ENCODE assay signal across 19 mouse cellular contexts in genomic region chr16:14112133-14112532, GRCm38 (mm10). TPM values are rescaled to one million over a fixed set of nuclear protein-coding genes. Genes with fewer than 3 reads are reported as not detected.
DNase-seq lines count a peak whose midpoint lies in the region; ATAC-seq and TF ChIP-seq lines count a peak whose summit lies in the region.
"Had no signal": no experiment of that assay in that cellular context is flagged by ENCODE, and none has a peak within 500 bp of the region (broad histone marks: within the 10 kb centered on the region; RNA-seq: fewer than 3 reads in every experiment).

No protein-coding gene starts in this region.

- H3K27me3 ChIP-seq in forebrain, embryonic 16.5 days (replicated peaks; ENCODE audit: control insufficient read depth, insufficient read depth, low read length): no peaks in the 10 kb centered on the region
- H3K27me3 ChIP-seq: forebrain, embryonic 15.5 days; liver, embryonic 12.5 days; megakaryocyte, embryonic 14.5 days; neural tube, embryonic 12.5 days had no signal

- ATAC-seq in forebrain, embryonic 16.5 days: no peak
- no peak for ATAC-seq in megakaryocyte-erythroid progenitor cell, adult 5-6 weeks (replicated peaks; ENCODE audit: low FRiP score, low TSS enrichment, poor library complexity, severe bottlenecking)
- ATAC-seq: forebrain, embryonic 15.5 days; hindbrain, postnatal 0 days; liver, embryonic 12.5 days had no signal

- no peak overlapping the region for H3K9ac ChIP-seq in forebrain, embryonic 16.5 days (replicated peaks; ENCODE audit: low read depth, low read length)
- H3K9ac ChIP-seq: forebrain, embryonic 15.5 days; liver, embryonic 12.5 days; lung, embryonic 14.5 days; neural tube, embryonic 12.5 days had no signal

- no peak overlapping the region for H3K4me3 ChIP-seq in layer of hippocampus, adult 2 months
- H3K4me3 ChIP-seq in forebrain, embryonic 16.5 days (replicated peaks; ENCODE audit: low read length): no peak overlapping the region
- H3K4me3 ChIP-seq: forebrain, embryonic 15.5 days; liver, embryonic 12.5 days; megakaryocyte, embryonic 14.5 days; neural tube, embryonic 12.5 days had no signal

- peak; percentile 68 for TF ChIP-seq CTCF in layer of hippocampus, adult 2 months (conservative IDR thresholded peaks at IDR 0.05)

- no peaks in the 10 kb centered on the region for H3K4me1 ChIP-seq in forebrain, embryonic 16.5 days (replicated peaks; ENCODE audit: control insufficient read depth, insufficient read depth, low read length)
- H3K4me1 ChIP-seq: forebrain, embryonic 15.5 days; liver, embryonic 12.5 days; neural tube, embryonic 12.5 days had no signal

- no peak for DNase-seq in layer of hippocampus, adult 2 months (ENCODE audit: low spot score in 2 of 2)
- DNase-seq in layer of hippocampus, postnatal 10 days (ENCODE audit: low spot score in 2 of 2): no peak
- DNase-seq in right cerebral cortex, adult 2 months (ENCODE audit: low spot score in 2 of 2): peak; percentile 36 to 42
- DNase-seq in right cerebral cortex, postnatal 36 days (ENCODE audit: low spot score in 2 of 2): no peak
- DNase-seq in fibroblast of lung, adult 2 months (ENCODE audit: low read depth): peak; percentile 14
- DNase-seq: cerebellum, adult 11 months; cerebellum, postnatal 14 days; heart, postnatal 4 days; kidney, adult 9 months; lung, embryonic 14.5 days; right cerebral cortex, postnatal 25 days; thymus, postnatal 36 days had no signal

- H3K36me3 ChIP-seq in forebrain, embryonic 16.5 days (ENCODE audit: control insufficient read depth, insufficient read depth): peaks cover 37% of the 10 kb centered on the region

- no peaks in the 10 kb centered on the region for H3K9me3 ChIP-seq in forebrain, embryonic 16.5 days (ENCODE audit: control insufficient read depth, low read length)
- H3K9me3 ChIP-seq: forebrain, embryonic 15.5 days; liver, embryonic 12.5 days; megakaryocyte, embryonic 14.5 days; neural tube, embryonic 12.5 days had no signal

- WGBS in forebrain, embryonic 16.5 days: 77% methylated on average over 2 of the region's 2 CpGs

- H3K27ac ChIP-seq in layer of hippocampus, adult 2 months: peak overlapping the region; percentile 46; the same call in 1 of the 2 replicates
- H3K27ac ChIP-seq in forebrain, embryonic 16.5 days (ENCODE audit: low read length): no peak overlapping the region
- H3K27ac ChIP-seq: forebrain, embryonic 15.5 days; hindbrain, postnatal 0 days; liver, embryonic 12.5 days; neural tube, embryonic 12.5 days had no signal

- no peak overlapping the region for H3K4me2 ChIP-seq in forebrain, embryonic 16.5 days (ENCODE audit: low read length)
- H3K4me2 ChIP-seq: forebrain, embryonic 15.5 days; liver, embryonic 12.5 days; lung, embryonic 14.5 days; neural tube, embryonic 12.5 days had no signal

RNA-seq across cellular contexts. Expression of gene Nde1, which starts 50.9 kb away (rescaled TPM):
- total RNA-seq in layer of hippocampus, adult 2 months (2021): 10 to 100 TPM; 30.9 to 32.6 TPM
- total RNA-seq in layer of hippocampus, postnatal 10 days (2021): 10 to 100 TPM; 25.8 to 26.5 TPM
- 50.6 and 61.3 TPM in 2 replicates for polyA plus RNA-seq in forebrain, embryonic 16.5 days (2015; fragmentation: Nextera tagmentation; extraction: Ambion mirVana)
- 53.6 and 56.1 TPM in 2 replicates for total RNA-seq in megakaryocyte-erythroid progenitor cell, adult 5-6 weeks (2014; fragmentation: Nextera tagmentation)
- 51.4 and 55.8 TPM in 2 replicates for total RNA-seq in megakaryocyte-erythroid progenitor cell, adult 5-6 weeks (2017)

RNA-seq across cellular contexts. Expression of gene Marf1, which starts 51.0 kb away (rescaled TPM):
- total RNA-seq in layer of hippocampus, adult 2 months (2021): 100 to 1,000 TPM; 134 to 138 TPM
- total RNA-seq in layer of hippocampus, postnatal 10 days (2021): 10 to 100 TPM; 43.6 to 45.2 TPM
- 17.3 and 21.9 TPM in 2 replicates for polyA plus RNA-seq in forebrain, embryonic 16.5 days (2015; fragmentation: Nextera tagmentation; extraction: Ambion mirVana)
- 40.4 and 55.1 TPM in 2 replicates for total RNA-seq in megakaryocyte-erythroid progenitor cell, adult 5-6 weeks (2014; fragmentation: Nextera tagmentation)
- 15.4 and 19.9 TPM in 2 replicates for total RNA-seq in megakaryocyte-erythroid progenitor cell, adult 5-6 weeks (2017)

Comparison
In these comparisons a context has a peak if more than half of its experiments do, and no peak if none do; other contexts are left out.
1. DNase-seq: peak in right cerebral cortex, adult 2 months (2 of 2) and fibroblast of lung, adult 2 months (single experiment); none in layer of hippocampus, adult 2 months (0 of 2), layer of hippocampus, postnatal 10 days (0 of 2) and right cerebral cortex, postnatal 36 days (0 of 2).